Mouse (Mus musculus): ENCODE data around the gene Pou6f2.

Gene Pou6f2

DNA sequence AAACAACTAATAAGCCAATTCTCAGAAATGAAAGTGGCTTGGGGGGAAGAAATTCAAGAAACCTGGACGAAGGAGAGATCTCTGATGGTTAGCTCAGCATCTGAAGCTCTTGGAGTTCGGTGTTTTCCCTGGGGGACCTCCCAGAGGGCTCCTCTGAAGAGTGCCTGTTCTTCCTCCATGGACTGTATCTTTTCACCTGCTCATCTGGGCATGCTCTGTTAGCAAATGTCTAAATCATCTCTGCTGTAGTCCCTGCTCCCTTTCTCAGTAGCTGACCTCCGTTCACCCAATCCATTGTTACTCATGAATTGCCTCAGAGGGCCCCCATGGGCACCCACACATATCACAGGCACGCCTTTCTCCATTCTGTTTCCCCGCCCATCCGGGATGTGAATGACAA, at the start of gene Pou6f2:
Gene Pou6f2 (minus strand): TSS at position 101 of the 400 bp plus-strand sequence.
- no peak for DNase-seq (ENCODE audit: low spot score in 2 of 2)

DNA sequence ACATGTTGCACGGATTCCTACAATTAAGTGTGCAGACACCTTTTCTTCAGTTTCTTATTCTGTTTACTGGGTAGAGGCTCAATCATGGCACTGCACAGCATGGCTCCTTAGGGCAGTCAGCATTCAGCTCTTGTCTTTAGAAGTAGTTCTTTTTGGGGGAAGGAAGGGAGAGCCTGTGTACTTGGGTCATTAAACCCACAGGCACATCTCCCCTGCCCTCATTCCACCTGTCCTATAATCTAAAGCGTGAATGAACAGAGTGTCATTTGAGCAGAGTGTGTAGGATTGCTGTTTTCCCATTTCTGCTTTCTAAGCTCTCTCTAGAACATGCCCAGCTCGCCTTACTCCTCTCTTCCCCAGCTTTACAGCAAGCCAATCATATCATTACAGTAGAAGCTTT, 42.4 kb upstream of the Pou6f2 start:
- DNase-seq (ENCODE audit: low spot score in 2 of 2), result no peak

DNA sequence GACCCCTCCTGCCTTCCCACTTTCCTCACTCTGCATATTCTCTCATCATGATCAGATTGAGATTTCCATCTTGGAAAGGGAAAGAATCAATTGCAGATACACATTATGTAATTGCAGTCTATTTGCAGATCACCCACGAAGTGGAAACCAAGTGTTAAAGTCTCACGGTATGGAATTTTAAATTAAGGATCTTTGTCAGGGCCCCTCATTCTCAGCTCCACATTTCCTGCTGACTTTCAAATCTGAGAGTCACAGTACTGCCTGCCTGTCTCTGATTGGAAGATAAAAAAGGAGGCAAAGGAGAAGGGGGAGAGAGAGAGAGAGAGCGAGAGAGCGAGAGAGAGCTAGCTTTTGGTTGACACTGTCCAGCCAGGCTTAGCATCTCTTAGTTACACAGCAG, 9.8 kb downstream of the Pou6f2 start:
- no peak for DNase-seq (ENCODE audit: low spot score in 2 of 2)

DNA sequence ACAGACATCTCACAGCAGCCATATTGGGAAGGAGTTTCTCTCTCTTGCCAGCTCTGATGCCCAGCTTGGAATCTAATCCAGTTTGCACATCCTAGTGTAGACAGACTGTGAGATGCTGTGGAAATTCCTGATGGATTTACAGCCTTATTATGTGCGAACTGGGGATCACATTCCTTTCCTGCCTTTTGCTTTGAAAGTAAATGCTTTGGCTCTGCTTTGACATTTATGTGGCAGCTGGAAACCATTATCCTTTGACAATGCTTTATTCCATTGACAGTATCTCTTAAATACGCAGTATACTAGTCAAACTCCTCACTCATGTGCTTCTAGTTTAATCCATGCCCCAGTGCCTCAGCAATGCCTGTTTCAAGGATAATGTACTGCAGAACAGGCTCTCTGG, 34.1 kb downstream of the Pou6f2 start:
- DNase-seq (ENCODE audit: low spot score in 2 of 2), result no peak

DNA sequence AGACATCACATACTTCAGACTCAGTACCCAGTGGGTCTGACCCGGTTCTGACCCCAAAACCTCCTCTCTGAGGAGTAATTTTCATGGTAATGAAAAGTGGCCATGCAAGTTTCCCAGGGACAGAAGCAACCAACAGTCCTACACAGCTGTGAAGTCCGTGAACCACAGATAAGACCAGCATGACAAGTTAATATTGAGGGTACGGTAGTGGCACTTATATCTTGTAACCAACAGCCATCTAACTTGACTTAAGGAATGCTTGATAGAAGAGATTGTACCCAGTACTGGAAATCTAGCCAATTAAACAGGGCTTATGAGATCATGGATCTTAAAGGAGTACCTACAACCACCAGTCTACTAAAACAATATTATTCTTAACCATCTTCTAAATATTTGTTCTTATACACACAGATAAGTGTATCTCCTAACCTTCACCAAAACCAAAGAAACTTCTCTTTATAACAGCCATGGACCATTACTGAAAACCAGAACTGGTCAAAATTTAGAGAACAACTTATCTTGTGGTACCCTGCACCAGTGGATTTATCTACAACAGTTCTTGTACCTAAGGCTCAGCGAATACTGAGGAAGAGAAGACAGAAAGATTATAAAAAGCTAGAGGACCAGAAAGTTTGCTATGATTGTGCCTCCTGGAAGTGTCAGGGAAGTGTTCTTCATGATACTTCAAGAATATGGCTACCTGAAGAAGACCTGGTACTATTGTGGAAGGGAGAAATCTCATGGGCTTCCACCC, 52.7 kb downstream of the Pou6f2 start:
- no peak for DNase-seq (ENCODE audit: low spot score in 2 of 2)

DNA sequence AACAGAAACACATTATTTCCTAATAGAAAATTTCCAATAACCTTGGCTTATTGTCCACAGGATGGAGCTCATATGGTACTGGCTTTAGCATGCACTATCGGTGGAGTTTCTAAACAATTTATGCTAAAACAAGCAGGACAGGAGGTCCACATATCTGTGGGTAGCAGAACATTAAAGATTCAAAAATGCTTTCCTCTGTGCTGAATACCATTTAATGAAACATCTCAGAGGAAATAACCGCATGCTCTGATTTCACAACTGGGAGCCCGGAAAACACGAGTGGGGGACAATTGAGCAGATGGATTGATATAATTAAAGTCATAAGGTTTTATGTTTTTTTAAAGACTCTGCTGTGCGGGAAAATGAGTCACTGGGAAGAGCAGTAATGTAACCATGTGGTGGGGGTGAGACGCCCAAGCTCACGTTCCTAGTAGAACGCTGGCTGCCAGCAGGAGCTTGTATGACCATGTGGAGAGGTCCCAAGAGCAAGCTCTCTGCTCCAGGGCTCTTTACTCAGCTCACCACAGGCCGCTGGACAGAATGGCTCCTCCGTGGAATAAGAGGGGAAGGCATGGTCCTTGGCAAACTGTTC, 58.5 kb downstream of the Pou6f2 start:
- peak; percentile 18 to 32 for DNase-seq (ENCODE audit: low spot score in 2 of 2)

DNA sequence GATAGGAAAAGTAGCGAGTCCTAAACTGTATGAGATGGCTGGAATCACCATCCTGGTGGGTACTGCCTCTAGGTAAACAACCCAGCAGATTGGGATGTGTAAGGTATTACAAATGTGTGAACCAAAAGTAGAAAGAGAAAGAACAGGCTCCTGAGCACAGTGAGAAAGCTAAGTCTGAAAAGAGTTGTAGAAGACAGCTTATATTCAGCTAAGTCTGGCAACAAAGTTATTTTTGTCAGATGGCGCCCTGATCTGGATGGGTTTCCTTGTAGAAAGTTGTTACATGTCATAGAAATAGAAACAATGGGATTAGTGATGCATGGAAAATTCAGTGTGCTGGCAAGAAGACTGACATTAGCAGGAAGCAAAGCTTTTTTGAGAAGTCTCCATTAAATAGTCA, 59.5 kb downstream of the Pou6f2 start:
- DNase-seq (ENCODE audit: low spot score in 2 of 2), result peak; percentile 15 to 32

DNA sequence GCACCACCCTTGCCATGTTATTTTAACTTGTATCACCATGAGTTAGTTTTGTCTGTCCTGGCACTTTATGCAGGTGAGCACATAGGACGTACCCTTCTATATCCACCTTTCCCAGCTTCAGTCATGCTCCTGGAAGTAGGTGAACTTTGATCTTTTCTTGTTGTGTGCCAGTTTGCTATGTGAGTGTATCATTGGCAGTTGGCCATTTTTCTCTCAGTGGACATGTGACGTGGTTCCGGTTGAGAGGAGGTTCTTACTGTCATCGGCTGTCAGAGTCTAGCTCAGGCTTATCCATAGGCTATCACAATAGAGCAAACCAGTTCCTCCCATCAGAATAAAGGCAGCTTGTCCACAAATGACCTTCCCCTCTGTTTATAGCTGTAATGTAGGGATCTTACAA, 63.5 kb downstream of the Pou6f2 start:
- no peak for DNase-seq (ENCODE audit: low spot score in 2 of 2)

DNA sequence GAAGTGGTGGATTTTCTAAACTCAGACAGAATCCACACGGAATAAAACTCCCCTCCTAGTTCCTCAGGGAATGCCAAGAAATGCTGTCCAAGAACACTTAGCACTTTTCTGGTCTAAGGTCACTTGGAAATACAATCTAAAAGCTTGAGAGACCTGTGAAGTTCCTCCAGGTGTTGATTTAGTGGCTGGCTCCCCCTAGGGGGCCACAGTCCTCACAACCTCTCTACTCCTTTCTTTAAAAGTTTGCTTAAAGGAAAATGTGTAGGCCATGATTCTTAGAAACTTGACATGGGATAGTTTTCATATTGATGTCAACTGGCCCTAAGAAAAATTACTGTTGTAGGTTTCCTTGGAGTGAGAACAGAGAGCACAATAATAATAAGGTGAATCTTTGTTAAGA, 64.9 kb downstream of the Pou6f2 start:
- no peak for DNase-seq (ENCODE audit: low spot score in 2 of 2)

DNA sequence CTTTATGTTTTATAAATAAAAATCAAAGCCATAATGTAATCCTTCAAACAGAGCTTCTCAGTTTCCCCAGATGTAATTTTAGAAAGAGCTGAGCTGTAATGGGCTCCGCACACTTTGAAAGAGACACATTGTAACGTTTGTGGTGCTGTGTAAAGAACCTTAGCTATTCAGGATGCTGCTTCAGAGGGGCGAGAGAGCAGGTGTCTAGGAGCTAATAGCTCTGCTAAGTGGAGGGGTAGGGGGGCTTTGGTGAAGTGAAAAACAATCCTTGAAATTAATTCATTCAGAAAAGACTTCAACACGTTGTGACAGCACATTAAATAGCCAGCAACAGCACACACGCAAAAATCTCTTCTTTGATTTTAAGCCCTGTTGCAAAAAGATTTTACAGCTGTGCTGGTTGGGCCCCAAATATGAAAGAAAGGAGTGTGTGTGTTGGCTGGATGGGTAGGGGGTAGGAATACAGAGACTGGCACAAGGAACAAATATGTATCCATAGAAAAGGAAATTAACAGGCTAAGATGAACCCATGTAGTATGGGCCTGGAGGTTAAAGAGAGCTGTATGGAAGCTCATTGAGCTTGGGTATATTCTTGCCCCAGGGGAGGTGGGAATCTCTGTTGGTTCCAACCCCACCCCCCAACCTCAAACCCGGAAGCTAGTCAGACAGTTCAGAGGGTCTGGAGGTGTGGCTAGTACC, 73.4 kb downstream of the Pou6f2 start:
- no peak for DNase-seq (ENCODE audit: low spot score in 2 of 2)

DNA sequence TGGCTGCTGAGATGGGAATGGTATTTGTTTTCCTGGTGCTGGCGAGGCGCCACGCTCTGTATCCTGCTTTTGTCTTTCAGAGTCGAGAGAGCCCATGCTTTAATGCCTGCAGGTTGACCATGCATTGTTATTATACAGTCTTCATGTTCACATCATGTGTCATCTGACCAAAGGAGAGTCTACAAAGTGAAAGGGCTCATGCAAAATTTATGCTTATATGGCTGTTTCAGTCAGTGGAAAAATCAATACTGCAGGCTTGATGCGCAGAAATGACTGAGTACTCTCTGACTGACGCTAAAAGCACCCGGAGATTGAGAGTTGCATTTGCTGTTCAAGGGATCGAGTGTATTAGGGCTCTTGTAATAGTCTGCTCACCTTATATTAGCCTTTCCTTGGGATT, 74.1 kb downstream of the Pou6f2 start:
- DNase-seq (ENCODE audit: low spot score in 2 of 2), result no peak

DNA sequence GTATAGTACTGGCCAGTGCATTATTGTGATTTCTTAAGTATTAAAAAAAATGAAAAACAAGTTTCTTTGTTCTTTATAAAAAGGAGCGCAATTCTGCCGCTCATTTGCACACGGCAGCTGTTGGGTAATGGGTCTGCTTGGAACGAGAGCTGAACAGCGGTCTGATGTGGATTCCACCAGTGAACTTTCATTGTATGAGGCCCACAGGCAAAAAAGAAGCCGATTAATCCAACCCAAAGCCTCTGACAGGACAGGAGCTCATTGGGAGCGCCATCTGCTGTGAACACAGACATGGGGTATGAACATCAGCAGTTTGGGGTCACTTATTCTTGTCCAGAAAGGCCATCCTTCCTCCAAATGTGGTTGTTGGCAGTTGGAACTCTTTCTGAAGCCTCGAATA, 84.9 kb downstream of the Pou6f2 start:
- DNase-seq (ENCODE audit: low spot score in 2 of 2), result no peak

DNA sequence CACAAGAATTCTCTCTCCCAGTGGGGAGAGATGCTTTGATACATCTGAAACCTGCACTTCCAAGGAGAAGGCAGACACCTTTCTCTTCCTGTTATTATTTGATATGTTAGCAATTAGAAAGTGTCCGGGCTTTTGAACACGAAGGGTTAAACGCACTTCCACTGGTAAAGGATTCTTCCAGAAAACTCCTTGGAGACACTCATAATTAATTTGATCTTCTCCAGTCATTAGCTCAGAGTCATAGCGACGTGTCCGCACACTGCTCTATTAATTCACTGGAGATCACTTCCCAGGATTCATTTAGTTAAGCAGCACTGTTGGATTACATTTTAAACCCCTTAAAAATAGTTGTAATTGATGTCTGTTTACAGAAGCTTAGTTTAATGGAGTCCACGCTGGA, 88.5 kb downstream of the Pou6f2 start:
- DNase-seq (ENCODE audit: low spot score in 2 of 2), result no peak

DNA sequence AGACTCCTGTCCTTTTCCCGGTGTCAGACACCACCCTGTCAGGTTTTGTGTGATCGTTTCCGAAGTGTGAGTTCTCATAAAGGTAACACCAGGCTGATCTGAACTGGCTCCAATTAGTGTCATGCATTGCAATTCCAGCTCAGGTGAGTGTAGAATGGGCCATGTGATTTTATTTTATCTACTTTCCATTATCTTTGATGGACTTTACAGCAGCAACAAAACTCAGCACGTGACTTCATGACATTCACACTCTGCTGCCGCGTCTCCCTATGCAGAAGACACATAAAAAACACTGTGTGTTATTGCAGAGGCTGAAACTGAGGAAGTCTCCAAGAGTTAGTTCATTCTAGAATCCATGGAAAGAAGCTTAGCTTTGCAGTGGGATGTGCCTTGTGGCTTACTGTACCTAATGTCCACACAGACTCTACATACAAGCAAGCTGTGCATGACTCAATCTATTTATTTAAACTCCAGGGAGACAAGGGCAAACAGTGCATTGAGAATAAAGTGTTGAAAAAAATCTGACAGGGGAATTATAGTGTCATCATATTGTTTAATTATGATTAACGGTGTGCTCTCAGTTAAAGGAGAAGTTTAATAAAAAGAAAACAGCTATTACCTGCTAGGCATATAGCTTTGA, 90.9 kb downstream of the Pou6f2 start:
- no peak for DNase-seq (ENCODE audit: low spot score in 2 of 2)

DNA sequence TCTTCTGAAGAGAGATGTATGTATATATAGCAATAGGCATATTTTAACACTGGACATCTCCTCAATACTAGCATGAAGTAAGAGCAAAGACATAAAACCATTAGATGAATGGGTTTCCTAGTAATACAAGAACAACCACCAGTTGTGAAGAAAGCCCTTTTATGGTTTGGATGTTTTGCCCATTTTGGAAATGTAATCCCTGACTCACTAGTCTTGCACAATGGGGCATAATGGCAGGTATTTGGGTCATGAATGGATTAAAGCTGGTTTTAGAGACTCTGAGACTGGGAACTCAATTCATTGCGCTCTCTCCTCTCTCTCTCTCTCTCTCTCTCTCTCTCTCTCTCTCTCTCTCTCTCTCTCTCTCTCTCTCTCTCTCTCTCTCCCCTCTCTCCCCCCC, 97.5 kb downstream of the Pou6f2 start:
- DNase-seq (ENCODE audit: low spot score in 2 of 2), result no peak

DNA sequence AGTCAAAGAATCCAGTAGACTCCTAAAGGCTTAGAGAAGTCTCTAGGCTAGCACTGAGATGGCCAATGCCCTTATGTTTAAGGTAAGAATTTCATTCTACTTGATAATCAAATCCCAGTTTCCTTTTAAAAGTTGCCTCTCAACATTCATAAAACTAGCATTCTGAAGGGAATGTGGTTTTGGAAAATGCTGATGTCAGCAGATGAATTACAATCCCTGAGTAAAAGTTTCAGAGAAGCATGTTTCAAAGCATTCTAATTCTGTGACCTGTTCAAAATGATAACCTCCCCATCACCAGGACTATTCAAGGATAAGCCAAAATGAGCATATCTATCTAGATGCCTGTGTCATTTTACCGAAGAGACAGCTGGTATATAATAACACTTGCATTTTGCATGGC, 104.0 kb downstream of the Pou6f2 start:
- DNase-seq (ENCODE audit: low spot score in 2 of 2), result no peak

DNA sequence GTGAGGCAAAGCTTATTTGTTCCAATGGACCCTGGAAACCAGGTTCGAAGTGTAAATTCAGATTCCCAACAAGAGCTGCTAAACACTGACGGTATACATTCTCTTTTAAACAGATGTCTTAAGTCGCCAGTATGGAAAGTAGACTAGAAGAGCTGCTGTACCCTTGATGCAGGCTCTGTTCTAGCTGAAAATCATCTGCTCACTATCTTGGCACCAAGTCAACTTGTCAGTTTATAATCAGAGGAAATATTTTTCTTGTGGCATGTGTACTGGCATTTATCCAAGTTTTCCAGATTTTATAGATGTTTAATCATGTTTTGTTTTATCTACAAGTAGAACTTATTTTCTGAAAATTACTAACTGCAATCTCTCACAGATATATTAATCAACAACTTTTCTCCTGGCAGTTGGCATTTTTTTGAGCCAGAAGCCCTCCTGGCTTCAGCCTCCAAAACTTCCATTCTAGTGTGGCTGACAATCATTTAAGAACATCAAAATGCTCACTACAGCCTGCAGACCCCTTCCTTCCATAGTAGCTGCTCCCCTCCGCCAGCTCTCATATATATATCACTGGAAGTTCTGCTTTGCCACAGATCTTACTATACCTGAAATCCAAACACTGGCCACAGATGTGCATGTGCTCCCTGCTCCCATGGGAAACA, 107.1 kb downstream of the Pou6f2 start:
- no peak for DNase-seq (ENCODE audit: low spot score in 2 of 2)

DNA sequence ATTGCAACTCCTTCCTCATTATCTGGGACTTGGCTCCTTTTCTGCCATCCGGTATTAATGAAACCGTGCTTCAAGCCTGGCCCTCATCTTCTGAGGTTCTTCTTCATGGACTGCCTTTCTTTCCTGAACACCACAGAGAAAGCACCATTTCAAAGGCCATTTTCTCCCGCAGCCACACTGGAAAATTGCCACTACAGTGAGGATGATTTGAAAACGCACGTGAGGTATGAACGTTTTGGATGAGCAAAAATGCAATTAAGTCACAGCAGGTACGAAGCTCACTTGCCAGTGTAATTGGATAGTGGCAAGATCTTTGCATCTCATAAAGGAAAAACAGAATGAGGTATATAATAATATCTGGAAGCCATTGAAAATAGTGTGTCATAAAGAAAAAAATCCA, 110.0 kb downstream of the Pou6f2 start:
- DNase-seq (ENCODE audit: low spot score in 2 of 2), result no peak

DNA sequence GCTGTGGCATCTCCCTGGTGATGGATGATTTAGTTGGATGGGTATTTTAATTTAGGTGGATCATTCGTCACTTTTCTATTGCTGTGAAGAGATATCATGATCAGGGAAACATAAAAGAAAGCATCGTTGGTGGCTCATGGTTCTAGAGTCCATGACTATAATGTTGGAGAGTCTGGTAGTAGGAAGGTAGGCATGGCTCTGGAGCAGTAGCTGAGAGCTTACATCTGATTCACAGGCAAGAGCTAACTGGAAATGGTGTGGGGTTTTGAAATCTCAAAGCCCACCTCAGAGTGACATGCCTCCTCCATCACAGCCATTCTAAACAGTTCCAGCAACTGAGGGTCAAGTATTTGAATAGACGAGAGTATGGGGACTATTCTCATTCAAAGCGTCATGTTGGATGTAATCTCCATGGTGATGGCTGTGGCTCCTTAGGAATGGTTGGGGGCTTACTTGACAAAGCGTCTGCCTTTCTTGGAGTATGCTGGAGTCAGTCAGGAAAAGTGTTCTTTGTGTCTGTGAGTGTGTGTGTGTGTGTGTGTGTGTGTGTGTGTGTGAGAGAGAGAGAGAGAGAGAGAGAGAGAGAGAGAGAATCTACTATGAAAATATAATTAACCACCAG, 115.0 kb downstream of the Pou6f2 start:
- no peak for DNase-seq (ENCODE audit: low spot score in 2 of 2)

DNA sequence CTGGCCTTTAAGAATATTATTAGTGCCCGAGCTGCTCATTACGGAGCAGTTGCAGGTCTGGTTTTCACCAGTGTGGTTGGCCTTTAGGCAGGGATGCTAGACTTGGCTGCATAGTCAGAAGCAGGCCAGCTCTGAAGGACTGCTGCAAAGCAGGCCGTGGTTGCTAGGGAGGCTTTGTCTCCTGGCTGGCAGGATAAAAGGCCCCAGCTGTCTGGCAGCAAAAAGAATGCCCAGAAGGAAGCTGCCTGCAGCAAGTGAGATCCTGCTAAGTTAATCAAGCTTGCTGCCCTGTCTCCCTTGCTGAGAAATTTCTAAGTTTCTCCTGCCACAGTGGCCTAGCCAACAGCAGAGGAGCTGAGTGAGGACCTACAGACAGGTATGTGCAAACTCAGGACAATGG, 116.4 kb downstream of the Pou6f2 start:
- DNase-seq (ENCODE audit: low spot score in 2 of 2), result peak; percentile 15 to 23

DNA sequence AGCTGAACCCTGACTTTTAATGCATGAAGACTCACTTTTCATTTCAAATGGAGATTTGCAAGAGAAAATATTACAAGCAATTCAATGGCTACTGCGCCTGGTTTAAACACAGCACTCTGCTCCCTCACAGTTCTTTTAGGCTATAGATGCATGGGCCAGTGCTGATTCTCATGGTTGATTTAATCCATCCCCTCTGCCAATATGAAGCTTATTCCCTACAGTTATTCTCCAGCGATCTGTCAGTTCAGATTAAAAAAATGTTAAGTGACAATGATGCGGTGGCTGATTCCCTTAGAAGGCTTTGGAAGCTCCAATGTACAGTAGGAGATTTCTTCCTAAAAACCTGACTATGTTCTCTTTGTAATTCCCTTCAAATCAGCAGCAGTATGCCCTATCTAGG, 144.4 kb downstream of the Pou6f2 start:
- no peak for DNase-seq (ENCODE audit: low spot score in 2 of 2)

All from right cerebral cortex, adult 2 months (tissue).